Mouse (Mus musculus) kidney, embryonic 15.5 days (tissue): ENCODE results near the gene App. TPM values are rescaled to one million over a fixed set of nuclear protein-coding genes. Genes with fewer than 3 reads are reported as not detected.

ENCODE experiments used
- ATAC-seq: fragments of 200-750 bp; cut with Nextera tagmentation; replicated peaks from 2 replicates; pipeline ENCODE4 v1.8.0; 2017; ENCODE audit warnings: moderate TSS enrichment; ENCODE audit not compliant: low FRiP score
- H3K27ac ChIP-seq: fragments of 300-500 bp; sonication (generic); 2 replicates; pipeline ENCODE4 v1.5.1; 2015; ENCODE audit warnings: mild to moderate bottlenecking, inconsistent platforms
- H3K27me3 ChIP-seq: fragments of 300-500 bp; sonication (generic); 2 replicates; pipeline ENCODE4 v1.6.1; 2015; ENCODE audit warnings: inconsistent platforms
- H3K36me3 ChIP-seq: fragments of 300-500 bp; sonication (generic); 2 replicates; pipeline ENCODE4 v1.6.1; 2015; ENCODE audit warnings: inconsistent platforms
- H3K4me1 ChIP-seq: fragments of 300-500 bp; sonication (generic); 2 replicates; pipeline ENCODE4 v1.6.1; 2015; ENCODE audit warnings: inconsistent platforms
- H3K4me2 ChIP-seq: fragments of 300-500 bp; sonication (generic); 2 replicates; pipeline ENCODE4 v1.6.1; 2015; ENCODE audit warnings: moderate library complexity, mild to moderate bottlenecking, inconsistent platforms
- H3K4me3 ChIP-seq: fragments of 300-500 bp; sonication (generic); replicated peaks from 2 replicates; pipeline ENCODE4 v1.5.1; 2015; ENCODE audit warnings: mild to moderate bottlenecking, inconsistent platforms
- H3K9ac ChIP-seq: fragments of 300-500 bp; sonication (generic); 2 replicates; pipeline ENCODE4 v1.6.1; 2015; ENCODE audit warnings: mild to moderate bottlenecking, inconsistent platforms
- H3K9me3 ChIP-seq: fragments of 300-500 bp; sonication (generic); replicated peaks from 2 replicates; pipeline ENCODE4 v1.6.1; 2016; ENCODE audit warnings: inconsistent platforms
- WGBS: fragments of 180-500 bp; shearing (Covaris S2); methylation state at CpG from one replicate; pipeline ENCODE4 v1.1.7; 2015; ENCODE audit warnings: mixed read lengths; 5-methylcytosine and 5-hydroxymethylcytosine counted together
- polyA plus RNA-seq: library from polyadenylated mRNA; unstranded; fragments of >200 nt; fragmentation: Nextera tagmentation; extraction: Ambion mirVana; gene quantifications from 2 replicates; pipeline ENCODE4 v1.2.1, GENCODE M21; 2015

App gene
- polyA plus RNA-seq, 1 experiment from 2014 or later: 292 TPM

GRCm38 (mm10) chr16:85115837-85116236 is 57.7 kb downstream of the App start:
- 0 out of 2 replicates have a peak, but pooled peaks cover 4% of the 10 kb centered on the region for H3K4me1 ChIP-seq
- H3K27me3 ChIP-seq: no peaks in the 10 kb centered on the region
- H3K36me3 ChIP-seq: peaks cover 44% of the 10 kb centered on the region
- H3K4me3 ChIP-seq: no peak overlapping the region
- 94% methylated on average over 5 of the region's 5 CpGs for WGBS
- no peak overlapping the region for H3K27ac ChIP-seq
- H3K9me3 ChIP-seq: no peaks in the 10 kb centered on the region
- H3K4me2 ChIP-seq: no peak overlapping the region
- no peak for ATAC-seq
- H3K9ac ChIP-seq: no peak overlapping the region

- Histone ChIP-seq H3K9ac (no peak overlapping the region), H3K27ac (no peak overlapping the region), H3K36me3 (peaks cover 38% of the 10 kb centered on the region), H3K4me3 (no peak overlapping the region), H3K4me2 (no peak overlapping the region), H3K9me3 (no peaks in the 10 kb centered on the region), H3K27me3 (no peaks in the 10 kb centered on the region), H3K4me1 (peaks cover 4% of the 10 kb centered on the region; the same call in 1 of the 2 replicates)
- ATAC-seq: no peak
- WGBS: 100% methylated on average over 1 of the region's 1 CpGs
Measured at GRCm38 (mm10) chr16:85114742-85115141, 58.8 kb downstream of the App start.

GRCm38 (mm10) chr16:85113941-85114340 is 59.6 kb downstream of the App start:
- H3K4me3 ChIP-seq: no peak overlapping the region
- H3K4me2 ChIP-seq: no peak overlapping the region
- H3K27me3 ChIP-seq: no peaks in the 10 kb centered on the region
- 86% methylated on average over 2 of the region's 2 CpGs for WGBS
- ATAC-seq: no peak
- no peak overlapping the region for H3K9ac ChIP-seq
- peaks cover 30% of the 10 kb centered on the region for H3K36me3 ChIP-seq
- H3K4me1 ChIP-seq: peaks cover 1% of the 10 kb centered on the region; the same call in 1 of the 2 replicates
- H3K9me3 ChIP-seq: no peaks in the 10 kb centered on the region
- H3K27ac ChIP-seq: no peak overlapping the region

GRCm38 (mm10) chr16:85112254-85112653 is 61.3 kb downstream of the App start:
- Histone ChIP-seq H3K9me3 (no peaks in the 10 kb centered on the region), H3K4me1 (peaks cover under 1% of the 10 kb centered on the region), H3K4me3 (no peak overlapping the region), H3K36me3 (peaks cover 15% of the 10 kb centered on the region), H3K27me3 (no peaks in the 10 kb centered on the region), H3K9ac (no peak overlapping the region), H3K4me2 (no peak overlapping the region), H3K27ac (no peak overlapping the region)
- ATAC-seq: no peak
- WGBS: 82% methylated on average over 2 of the region's 2 CpGs

GRCm38 (mm10) chr16:85110428-85110827 is 63.1 kb downstream of the App start:
- 0 out of 2 replicates have a peak, but pooled peaks cover 4% of the 10 kb centered on the region for H3K36me3 ChIP-seq
- H3K4me1 ChIP-seq: peaks cover 11% of the 10 kb centered on the region
- H3K4me3 ChIP-seq: no peak overlapping the region
- no peak overlapping the region for H3K9ac ChIP-seq
- no peak overlapping the region for H3K4me2 ChIP-seq
- WGBS: 67% methylated on average over 13 of the region's 13 CpGs
- no peaks in the 10 kb centered on the region for H3K27me3 ChIP-seq
- ATAC-seq: peak; percentile 61; the same call in 1 of the 2 replicates
- H3K9me3 ChIP-seq: no peaks in the 10 kb centered on the region
- H3K27ac ChIP-seq: no peak overlapping the region

GRCm38 (mm10) chr16:85108486-85108885 is 65.1 kb downstream of the App start:
- H3K4me1 ChIP-seq: peaks cover 11% of the 10 kb centered on the region
- no peak for ATAC-seq
- peaks cover under 1% of the 10 kb centered on the region; the same call in 1 of the 2 replicates for H3K36me3 ChIP-seq
- no peaks in the 10 kb centered on the region for H3K9me3 ChIP-seq
- H3K4me3 ChIP-seq: no peak overlapping the region
- no peaks in the 10 kb centered on the region for H3K27me3 ChIP-seq
- WGBS: 88% methylated on average over 7 of the region's 7 CpGs
- no peak overlapping the region for H3K9ac ChIP-seq
- no peak overlapping the region for H3K27ac ChIP-seq
- H3K4me2 ChIP-seq: no peak overlapping the region

- H3K4me1 ChIP-seq: peaks cover 11% of the 10 kb centered on the region
- H3K9ac ChIP-seq: no peak overlapping the region
- H3K4me2 ChIP-seq: no peak overlapping the region
- peak overlapping the region; percentile 41; the same call in 1 of the 2 replicates for H3K27ac ChIP-seq
- H3K4me3 ChIP-seq: no peak overlapping the region
- H3K36me3 ChIP-seq: peaks cover 18% of the 10 kb centered on the region
- H3K27me3 ChIP-seq: no peaks in the 10 kb centered on the region
- ATAC-seq: 0 out of 2 replicates have a peak, but pooled peaks have one; percentile 31
- no peaks in the 10 kb centered on the region for H3K9me3 ChIP-seq
- 57% methylated on average over 9 of the region's 9 CpGs for WGBS
Measured at GRCm38 (mm10) chr16:85106644-85107323, 66.8 kb downstream of the App start.

GRCm38 (mm10) chr16:85105603-85106002 is 68.0 kb downstream of the App start:
- ATAC-seq: no peak
- 81% methylated on average over 4 of the region's 4 CpGs for WGBS
- no peak overlapping the region for H3K9ac ChIP-seq

GRCm38 (mm10) chr16:85103116-85103787 is 70.3 kb downstream of the App start:
- no peak for ATAC-seq
- H3K9ac ChIP-seq: no peak overlapping the region

More at GRCm38 (mm10) chr16:85105603-85106002, 68.0 kb downstream of the App start:
- Histone ChIP-seq H3K4me1 (peaks cover 11% of the 10 kb centered on the region), H3K27me3 (no peaks in the 10 kb centered on the region), H3K4me3 (no peak overlapping the region), H3K36me3 (peaks cover 28% of the 10 kb centered on the region), H3K9me3 (no peaks in the 10 kb centered on the region), H3K27ac (no peak overlapping the region), H3K4me2 (no peak overlapping the region)

GRCm38 (mm10) chr16:85101544-85101943 is 72.0 kb downstream of the App start:
- no peak overlapping the region for H3K4me3 ChIP-seq
- H3K9me3 ChIP-seq: no peaks in the 10 kb centered on the region
- no peak overlapping the region for H3K4me2 ChIP-seq
- WGBS: 77% methylated on average over 3 of the region's 3 CpGs
- no peak for ATAC-seq
- peaks cover 43% of the 10 kb centered on the region for H3K36me3 ChIP-seq
- H3K27ac ChIP-seq: no peak overlapping the region
- H3K9ac ChIP-seq: no peak overlapping the region
- no peaks in the 10 kb centered on the region for H3K27me3 ChIP-seq
- peaks cover 6% of the 10 kb centered on the region for H3K4me1 ChIP-seq

More at GRCm38 (mm10) chr16:85103116-85103787, 70.3 kb downstream of the App start:
- peaks cover 34% of the 10 kb centered on the region for H3K36me3 ChIP-seq
- no peak overlapping the region for H3K4me3 ChIP-seq
- no peaks in the 10 kb centered on the region for H3K27me3 ChIP-seq
- H3K27ac ChIP-seq: no peak overlapping the region
- H3K4me2 ChIP-seq: no peak overlapping the region
- H3K4me1 ChIP-seq: peaks cover 14% of the 10 kb centered on the region
- WGBS: 89% methylated on average over 13 of the region's 13 CpGs
- H3K9me3 ChIP-seq: no peaks in the 10 kb centered on the region

GRCm38 (mm10) chr16:85100806-85101205 is 72.8 kb downstream of the App start:
- no peak overlapping the region for H3K27ac ChIP-seq
- H3K4me2 ChIP-seq: no peak overlapping the region
- H3K4me1 ChIP-seq: 0 out of 2 replicates have a peak, but pooled peaks cover 3% of the 10 kb centered on the region
- H3K4me3 ChIP-seq: no peak overlapping the region
- no peaks in the 10 kb centered on the region for H3K9me3 ChIP-seq
- WGBS: 27% methylated on average over 3 of the region's 3 CpGs
- H3K9ac ChIP-seq: no peak overlapping the region
- peaks cover 43% of the 10 kb centered on the region for H3K36me3 ChIP-seq
- ATAC-seq: no peak
- no peaks in the 10 kb centered on the region for H3K27me3 ChIP-seq

- no peaks in the 10 kb centered on the region for H3K9me3 ChIP-seq
- no peak for ATAC-seq
- no peak overlapping the region for H3K4me2 ChIP-seq
- H3K9ac ChIP-seq: no peak overlapping the region
- peaks cover 46% of the 10 kb centered on the region for H3K36me3 ChIP-seq
- WGBS: 44% methylated on average over 7 of the region's 7 CpGs
- no peak overlapping the region for H3K4me3 ChIP-seq
- no peak overlapping the region for H3K27ac ChIP-seq
- 0 out of 2 replicates have a peak, but pooled peaks cover 3% of the 10 kb centered on the region for H3K4me1 ChIP-seq
- H3K27me3 ChIP-seq: no peaks in the 10 kb centered on the region
Measured at GRCm38 (mm10) chr16:85099487-85099886, 74.1 kb downstream of the App start.
